Mouse (Mus musculus) spleen, postnatal 10 days (tissue): ENCODE data around the gene Immp2l.

ENCODE experiments used
- DNase-seq, 2 experiments: peaks; one replicate each; pipeline ENCODE4 v3.0.0; 2021 to 2022; ENCODE audit warnings: low spot score in 2 of 2

The Immp2l gene

GRCm38 (mm10) chr12:41520326-41520725 is 496.4 kb downstream of the Immp2l start:
- DNase-seq: no peak

- DNase-seq: no peak
Observed at GRCm38 (mm10) chr12:41521671-41522070, 497.8 kb downstream of the Immp2l start.

- DNase-seq: no peak
Observed at GRCm38 (mm10) chr12:41526688-41527087, 502.8 kb downstream of the Immp2l start.

GRCm38 (mm10) chr12:41528410-41528809 is 504.5 kb downstream of the Immp2l start:
- DNase-seq: no peak

- no peak for DNase-seq
Observed at GRCm38 (mm10) chr12:41539989-41540388, 516.1 kb downstream of the Immp2l start.

GRCm38 (mm10) chr12:41551578-41551977 is 527.7 kb downstream of the Immp2l start:
- no peak for DNase-seq

GRCm38 (mm10) chr12:41557832-41558231 is 533.9 kb downstream of the Immp2l start:
- DNase-seq: no peak

GRCm38 (mm10) chr12:41558956-41559735 is 535.3 kb downstream of the Immp2l start:
- no peak for DNase-seq

- DNase-seq: peak in 1 of 2 experiments; percentile 25
Observed at GRCm38 (mm10) chr12:41565540-41566432, 541.9 kb downstream of the Immp2l start.

GRCm38 (mm10) chr12:41566433-41566794 is 542.5 kb downstream of the Immp2l start:
- DNase-seq: no peak

- DNase-seq: no peak
Observed at GRCm38 (mm10) chr12:41573754-41574153, 549.9 kb downstream of the Immp2l start.

- DNase-seq: no peak
Observed at GRCm38 (mm10) chr12:41575221-41575620, 551.3 kb downstream of the Immp2l start.

GRCm38 (mm10) chr12:41593401-41593800 is 569.5 kb downstream of the Immp2l start:
- no peak for DNase-seq

- no peak for DNase-seq
Observed at GRCm38 (mm10) chr12:41594037-41594436, 570.1 kb downstream of the Immp2l start.

GRCm38 (mm10) chr12:41615271-41615670 is 591.4 kb downstream of the Immp2l start:
- DNase-seq: no peak

GRCm38 (mm10) chr12:41621341-41621740 is 597.5 kb downstream of the Immp2l start:
- DNase-seq: no peak

- DNase-seq: no peak
Observed at GRCm38 (mm10) chr12:41643262-41643661, 619.4 kb downstream of the Immp2l start.

- no peak for DNase-seq
Observed at GRCm38 (mm10) chr12:41644802-41645551, 621.1 kb downstream of the Immp2l start.

GRCm38 (mm10) chr12:41646956-41647575 is 623.2 kb downstream of the Immp2l start:
- no peak for DNase-seq

- DNase-seq: no peak
Observed at GRCm38 (mm10) chr12:41647675-41648074, 623.8 kb downstream of the Immp2l start.

- no peak for DNase-seq
Observed at GRCm38 (mm10) chr12:41649826-41650541, 626.1 kb downstream of the Immp2l start.
